Mouse (Mus musculus) intestine, embryonic 16.5 days (tissue): ENCODE data around the gene Mfap2. TPM values are rescaled to one million over a fixed set of nuclear protein-coding genes. Genes with fewer than 3 reads are reported as not detected.

Experiments used
- ATAC-seq: fragments of 200-750 bp; cut with Nextera tagmentation; 2 replicates; pipeline ENCODE4 v1.8.0; 2017; ENCODE audit warnings: moderate TSS enrichment, moderate library complexity
- H3K27ac ChIP-seq: fragments of 300-500 bp; sonication (generic); 2 replicates; pipeline ENCODE4 v1.5.1; 2014; ENCODE audit warnings: mild to moderate bottlenecking, low read length
- H3K27me3 ChIP-seq: fragments of 300-500 bp; sonication (generic); replicated peaks from 2 replicates; pipeline ENCODE4 v1.6.1; 2014; ENCODE audit warnings: low read length, control low read depth, mixed read lengths; ENCODE audit not compliant: control insufficient read depth, insufficient read depth
- H3K36me3 ChIP-seq: fragments of 300-500 bp; sonication (generic); 2 replicates; pipeline ENCODE4 v1.6.1; 2014; ENCODE audit warnings: low read length, control low read depth; ENCODE audit not compliant: control insufficient read depth, insufficient read depth
- H3K4me1 ChIP-seq: fragments of 300-500 bp; sonication (generic); 2 replicates; pipeline ENCODE4 v1.6.1; 2014; ENCODE audit warnings: low read length, control low read depth, mixed read lengths; ENCODE audit not compliant: control insufficient read depth, insufficient read depth
- H3K4me2 ChIP-seq: fragments of 300-500 bp; sonication (generic); 2 replicates; pipeline ENCODE4 v1.6.1; 2014; ENCODE audit warnings: low read depth, low read length, control low read depth
- H3K4me3 ChIP-seq: fragments of 300-500 bp; sonication (generic); 2 replicates; pipeline ENCODE4 v1.5.1; 2014; ENCODE audit warnings: mild to moderate bottlenecking, low read length
- H3K9ac ChIP-seq: fragments of 300-500 bp; sonication (generic); 2 replicates; pipeline ENCODE4 v1.6.1; 2014; ENCODE audit warnings: low read depth, low read length
- H3K9me3 ChIP-seq: fragments of 300-500 bp; sonication (generic); 2 replicates; pipeline ENCODE4 v1.6.1; 2016; ENCODE audit warnings: low read length, control low read depth; ENCODE audit not compliant: control insufficient read depth
- WGBS: fragments of 180-500 bp; shearing (Covaris S2); extraction: QIAGEN DNeasy Blood & Tissue Kit; methylation state at CpG from one replicate; pipeline ENCODE4 v1.1.7; 2014; 5-methylcytosine and 5-hydroxymethylcytosine counted together
- polyA plus RNA-seq: library from polyadenylated mRNA; unstranded; fragments of >200 nt; fragmentation: Nextera tagmentation; extraction: Ambion mirVana; gene quantifications from 2 replicates; pipeline ENCODE4 v1.2.1, GENCODE M21; 2015

Mfap2 gene
- polyA plus RNA-seq, 1 experiment from 2014 or later = 334 TPM

DNA sequence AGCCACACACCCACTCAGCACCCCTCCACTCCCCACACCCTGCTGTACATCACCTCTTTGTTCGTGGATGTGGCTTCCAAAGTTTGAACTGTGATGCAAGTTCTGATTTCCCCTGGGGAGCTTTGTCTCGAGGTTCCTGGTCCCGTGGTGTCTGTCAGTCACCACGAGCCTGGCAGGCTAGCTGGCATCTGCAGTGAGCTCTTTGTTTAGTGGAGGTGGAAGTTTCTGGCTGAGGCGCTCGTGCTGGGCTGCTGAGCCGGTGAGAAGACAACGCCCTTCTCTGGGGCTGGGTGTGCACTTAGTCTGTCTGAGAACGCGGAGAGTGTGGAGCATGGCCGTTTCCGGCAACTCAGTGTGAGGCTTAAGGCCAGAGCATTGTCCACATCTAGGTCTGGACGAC, 38.5 kb upstream of the Mfap2 start:
- H3K9ac ChIP-seq = no peak overlapping the region
- H3K27ac ChIP-seq = no peak overlapping the region
- 84% methylated on average over 13 of the region's 13 CpGs for WGBS
- no peak overlapping the region for H3K4me2 ChIP-seq
- H3K27me3 ChIP-seq = no peaks in the 10 kb centered on the region
- no peak for ATAC-seq
- no peaks in the 10 kb centered on the region for H3K4me1 ChIP-seq
- H3K4me3 ChIP-seq = no peak overlapping the region
- H3K9me3 ChIP-seq = no peaks in the 10 kb centered on the region
- peaks cover 28% of the 10 kb centered on the region for H3K36me3 ChIP-seq

DNA sequence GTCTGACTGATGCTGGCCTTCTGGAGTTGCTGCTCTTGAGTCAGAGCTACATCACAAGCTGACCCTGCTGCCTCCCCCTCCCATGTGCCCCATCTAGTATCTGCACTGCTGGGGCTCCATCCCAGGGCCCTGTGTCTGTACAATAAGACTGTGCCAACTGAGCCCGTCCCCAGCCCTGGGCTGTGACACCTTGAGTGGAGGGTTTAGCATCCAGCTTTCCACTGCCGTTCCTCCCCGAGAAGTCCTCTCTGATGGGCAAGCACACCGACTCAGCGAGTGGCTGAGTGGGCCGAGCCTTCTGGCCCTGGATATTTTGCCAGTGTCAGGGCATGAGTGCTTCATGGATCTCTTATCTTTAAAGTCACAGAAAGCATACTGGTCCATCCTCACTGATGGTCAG, 35.8 kb upstream of the Mfap2 start:
- Histone ChIP-seq H3K4me3 (no peak overlapping the region), H3K4me2 (no peak overlapping the region), H3K27me3 (no peaks in the 10 kb centered on the region), H3K9me3 (no peaks in the 10 kb centered on the region), H3K9ac (no peak overlapping the region), H3K36me3 (peaks cover 34% of the 10 kb centered on the region), H3K4me1 (peaks cover 12% of the 10 kb centered on the region), H3K27ac (no peak overlapping the region)
- WGBS = 91% methylated on average over 6 of the region's 6 CpGs
- no peak for ATAC-seq

DNA sequence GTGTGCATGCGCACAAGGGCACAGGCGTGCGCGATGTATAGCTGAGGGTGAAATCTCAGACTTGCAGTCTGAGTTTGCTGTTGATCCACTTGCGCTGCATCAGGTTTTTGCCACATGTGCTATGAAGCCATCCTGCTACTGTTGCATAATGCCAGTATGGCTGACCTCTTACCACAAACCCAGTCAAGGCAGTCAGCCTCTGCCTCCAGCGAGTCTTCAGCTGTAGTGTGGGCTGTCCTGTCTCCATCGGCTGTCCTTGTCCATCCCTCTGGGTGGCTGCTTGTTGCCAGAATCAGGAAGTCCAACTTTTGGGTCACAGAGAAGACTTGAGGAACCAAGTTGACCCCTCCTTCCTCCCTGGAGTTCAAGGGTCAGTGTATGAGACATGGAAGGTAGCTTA, 34.9 kb upstream of the Mfap2 start:
- Histone ChIP-seq H3K27me3 (no peaks in the 10 kb centered on the region), H3K4me3 (no peak overlapping the region), H3K27ac (peak overlapping the region; percentile 34; the same call in 1 of the 2 replicates), H3K4me2 (no peak overlapping the region), H3K36me3 (peaks cover 35% of the 10 kb centered on the region), H3K9me3 (no peaks in the 10 kb centered on the region), H3K9ac (no peak overlapping the region), H3K4me1 (peaks cover 12% of the 10 kb centered on the region)
- no peak for ATAC-seq
- WGBS = 94% methylated on average over 7 of the region's 7 CpGs

DNA sequence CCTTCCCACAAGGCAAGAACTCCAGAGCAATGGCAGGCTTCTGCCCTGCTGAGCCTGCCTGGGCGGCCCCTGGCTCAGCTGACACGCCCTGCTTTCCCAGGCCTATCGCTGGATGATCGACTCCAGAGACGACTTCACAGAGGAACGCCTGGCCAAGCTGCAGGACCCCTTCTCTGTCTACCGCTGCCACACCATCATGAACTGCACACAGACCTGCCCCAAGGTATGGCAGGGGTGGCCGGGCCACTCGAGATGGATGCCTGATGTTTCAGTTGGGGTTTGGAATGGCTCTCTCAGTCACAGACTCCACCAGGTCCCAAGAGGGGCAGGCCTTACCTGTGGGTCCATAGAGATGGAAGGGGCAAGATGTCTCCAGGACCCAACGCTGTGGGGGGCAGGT, 32.9 kb upstream of the Mfap2 start:
- H3K27ac ChIP-seq = peak overlapping the region; percentile 26
- H3K9me3 ChIP-seq = no peaks in the 10 kb centered on the region
- H3K27me3 ChIP-seq = no peaks in the 10 kb centered on the region
- 59% methylated on average over 10 of the region's 10 CpGs for WGBS
- peak overlapping the region; percentile 25; the same call in 1 of the 2 replicates for H3K9ac ChIP-seq
- peaks cover 22% of the 10 kb centered on the region for H3K36me3 ChIP-seq
- ATAC-seq = peak; percentile 29
- peaks cover 12% of the 10 kb centered on the region for H3K4me1 ChIP-seq
- no peak overlapping the region for H3K4me2 ChIP-seq
- no peak overlapping the region for H3K4me3 ChIP-seq

GRCm38 (mm10) chr4:140977886-140978692, 32.1 kb upstream of the Mfap2 start:
- no peaks in the 10 kb centered on the region for H3K9me3 ChIP-seq
- peak; percentile 76 for ATAC-seq
- WGBS = 78% methylated on average over 14 of the region's 14 CpGs
- no peak overlapping the region for H3K9ac ChIP-seq
- H3K36me3 ChIP-seq = peaks cover 15% of the 10 kb centered on the region
- H3K4me1 ChIP-seq = peaks cover 15% of the 10 kb centered on the region
- H3K4me2 ChIP-seq = no peak overlapping the region
- H3K27ac ChIP-seq = peak overlapping the region; percentile 42
- H3K4me3 ChIP-seq = no peak overlapping the region
- H3K27me3 ChIP-seq = no peaks in the 10 kb centered on the region

GRCm38 (mm10) chr4:140981605-140982004, 28.6 kb upstream of the Mfap2 start:
- no peak overlapping the region for H3K9ac ChIP-seq
- no peaks in the 10 kb centered on the region for H3K27me3 ChIP-seq
- H3K27ac ChIP-seq = no peak overlapping the region
- 95% methylated on average over 2 of the region's 2 CpGs for WGBS
- H3K4me2 ChIP-seq = no peak overlapping the region
- ATAC-seq = no peak
- H3K36me3 ChIP-seq = peaks cover 12% of the 10 kb centered on the region
- no peaks in the 10 kb centered on the region for H3K9me3 ChIP-seq
- peaks cover 26% of the 10 kb centered on the region for H3K4me1 ChIP-seq
- H3K4me3 ChIP-seq = no peak overlapping the region

DNA sequence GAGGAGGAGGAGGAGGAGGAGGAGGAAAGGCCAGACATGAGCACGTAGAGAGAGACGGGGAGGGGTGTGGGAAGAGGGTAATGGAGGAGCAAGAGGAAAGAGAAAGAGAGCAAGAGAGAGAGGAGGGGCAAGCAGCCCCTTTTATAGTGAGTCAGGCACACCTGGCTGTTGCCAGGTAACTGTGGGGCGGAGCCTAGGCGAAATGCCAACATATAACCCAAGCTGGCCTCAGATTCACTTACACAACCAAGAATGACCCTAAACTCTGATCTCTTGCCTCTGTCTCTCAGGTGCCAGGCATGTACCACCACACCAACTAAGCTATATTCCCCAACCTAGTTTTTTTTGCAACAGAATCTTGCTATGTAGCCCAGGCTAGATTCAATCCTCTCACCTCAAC, 27.4 kb upstream of the Mfap2 start:
- Histone ChIP-seq H3K4me1 (peaks cover 21% of the 10 kb centered on the region), H3K9me3 (no peaks in the 10 kb centered on the region), H3K4me2 (peak overlapping the region; percentile 7; the same call in 1 of the 2 replicates), H3K27me3 (no peaks in the 10 kb centered on the region), H3K27ac (peak overlapping the region; percentile 70), H3K9ac (peak overlapping the region; percentile 48; the same call in 1 of the 2 replicates), H3K36me3 (peaks cover 12% of the 10 kb centered on the region), H3K4me3 (no peak overlapping the region)
- 0 out of 2 replicates have a peak, but pooled peaks have one; percentile 10 for ATAC-seq
- 39% methylated on average over 4 of the region's 4 CpGs for WGBS

- 4% methylated on average over 9 of the region's 9 CpGs for whole genome bisulfite sequencing
- peak; percentile 78 for ATAC-seq
- 0 out of 2 replicates have a peak overlapping the region, but pooled peaks have one; percentile 7 for H3K4me2 ChIP-seq
Observed at GRCm38 (mm10) chr4:140983442-140983841, 26.8 kb upstream of the Mfap2 start.

DNA sequence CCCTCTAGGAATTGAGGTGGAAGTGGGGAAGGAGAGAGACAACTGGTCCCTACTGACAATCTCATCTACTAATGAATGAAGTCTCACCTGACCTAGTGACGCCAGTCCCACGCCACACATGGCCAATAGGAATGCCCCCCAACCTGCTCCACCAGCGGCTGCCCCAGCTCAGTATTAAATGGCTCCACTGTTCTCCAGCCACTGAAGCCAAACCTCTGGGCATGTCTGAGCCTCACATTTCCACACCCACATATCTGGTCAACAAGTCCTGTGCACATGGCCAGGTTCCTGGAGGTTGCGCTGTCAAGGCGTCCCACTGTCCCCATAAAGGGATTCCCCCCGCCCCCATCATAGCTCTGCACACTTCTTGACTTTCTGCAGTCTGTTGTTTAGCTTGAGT, 25.7 kb upstream of the Mfap2 start:
- no peak overlapping the region for H3K4me2 ChIP-seq
- H3K27ac ChIP-seq = no peak overlapping the region
- no peak overlapping the region for H3K4me3 ChIP-seq
- H3K36me3 ChIP-seq = peaks cover 4% of the 10 kb centered on the region
- WGBS = 84% methylated on average over 6 of the region's 6 CpGs
- no peaks in the 10 kb centered on the region for H3K9me3 ChIP-seq
- H3K27me3 ChIP-seq = no peaks in the 10 kb centered on the region
- H3K4me1 ChIP-seq = peaks cover 25% of the 10 kb centered on the region
- ATAC-seq = no peak
- no peak overlapping the region for H3K9ac ChIP-seq

More at GRCm38 (mm10) chr4:140983442-140983841, 26.8 kb upstream of the Mfap2 start:
- Histone ChIP-seq H3K4me1 (peaks cover 22% of the 10 kb centered on the region), H3K27ac (peak overlapping the region; percentile 70), H3K9me3 (no peaks in the 10 kb centered on the region), H3K36me3 (peaks cover 12% of the 10 kb centered on the region), H3K4me3 (no peak overlapping the region), H3K9ac (peak overlapping the region; percentile 48; the same call in 1 of the 2 replicates), H3K27me3 (no peaks in the 10 kb centered on the region)
